Mouse (Mus musculus) limb, embryonic 13.5 days (tissue): Measurements from ENCODE around the gene Rtp1. TPM values are rescaled to one million over a fixed set of nuclear protein-coding genes. Genes with fewer than 3 reads are reported as not detected.

Source experiments
- ATAC-seq: fragments of 200-750 bp; cut with Nextera tagmentation; 2 replicates; pipeline ENCODE4 v1.8.0; 2017; ENCODE audit warnings: low read depth, moderate number of reproducible peaks, moderate TSS enrichment; ENCODE audit not compliant: low FRiP score
- H3K27ac ChIP-seq: fragments of 300-500 bp; sonication (generic); 2 replicates; pipeline ENCODE4 v1.5.1; 2015; ENCODE audit warnings: inconsistent platforms, mild to moderate bottlenecking, moderate library complexity
- H3K27me3 ChIP-seq: fragments of 300-500 bp; sonication (generic); 2 replicates; pipeline ENCODE4 v1.6.1; 2015; ENCODE audit warnings: mild to moderate bottlenecking, inconsistent platforms
- H3K36me3 ChIP-seq: fragments of 300-500 bp; sonication (generic); 2 replicates; pipeline ENCODE4 v1.6.1; 2015; ENCODE audit warnings: inconsistent platforms, mild to moderate bottlenecking, moderate library complexity
- H3K4me1 ChIP-seq: fragments of 300-500 bp; sonication (generic); 2 replicates; pipeline ENCODE4 v1.6.1; 2015; ENCODE audit warnings: inconsistent platforms
- H3K4me2 ChIP-seq: fragments of 300-500 bp; sonication (generic); replicated peaks from 2 replicates; pipeline ENCODE4 v1.6.1; 2015; ENCODE audit warnings: inconsistent platforms, mild to moderate bottlenecking, moderate library complexity
- H3K4me3 ChIP-seq: fragments of 300-500 bp; sonication (generic); 2 replicates; pipeline ENCODE4 v1.5.1; 2015; ENCODE audit warnings: moderate library complexity, mild to moderate bottlenecking, inconsistent platforms
- H3K9ac ChIP-seq: fragments of 300-500 bp; sonication (generic); 2 replicates; pipeline ENCODE4 v1.6.1; 2015; ENCODE audit warnings: mild to moderate bottlenecking, inconsistent platforms
- H3K9me3 ChIP-seq: fragments of 300-500 bp; sonication (generic); 2 replicates; pipeline ENCODE4 v1.6.1; 2016; ENCODE audit warnings: inconsistent platforms
- WGBS: fragments of 180-500 bp; shearing (Covaris S2); methylation state at CpG from one replicate; pipeline ENCODE4 v1.1.7; 2015; 5-methylcytosine and 5-hydroxymethylcytosine counted together
- polyA plus RNA-seq: library from polyadenylated mRNA; unstranded; fragments of >200 nt; fragmentation: Nextera tagmentation; extraction: Ambion mirVana; gene quantifications from 2 replicates; pipeline ENCODE4 v1.2.1, GENCODE M21; 2015

The Rtp1 gene
- polyA plus RNA-seq, 1 experiment from 2014 or later, result not detected

DNA sequence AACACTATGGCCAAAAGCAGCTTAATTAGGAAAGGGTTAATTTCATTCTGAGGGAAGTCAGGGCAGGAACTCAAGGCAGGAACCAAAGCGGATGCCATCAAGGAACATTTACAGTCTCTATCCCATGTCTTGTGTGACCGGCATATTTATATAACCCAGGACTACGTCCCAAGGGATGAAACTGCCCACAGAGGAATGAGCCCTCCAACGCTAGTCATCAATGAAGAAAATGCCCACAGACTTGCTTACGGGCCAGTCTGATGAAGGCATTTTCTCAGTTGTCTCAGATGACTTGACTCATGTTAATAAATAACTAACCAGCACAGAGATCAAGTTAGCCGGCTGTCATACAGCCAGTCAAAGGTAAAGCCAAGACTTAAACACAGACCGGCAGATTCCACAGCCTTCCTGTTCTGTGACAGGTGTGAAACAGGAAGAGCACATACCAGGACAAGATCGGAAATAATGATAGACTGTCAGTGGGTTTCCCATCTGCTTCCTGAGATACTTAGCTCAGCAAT is 9.3 kb upstream of the Rtp1 start:
- H3K4me1 ChIP-seq, result peaks cover 15% of the 10 kb centered on the region; the same call in 1 of the 2 replicates
- no peak overlapping the region for H3K4me2 ChIP-seq
- no peak overlapping the region for H3K4me3 ChIP-seq
- no peak overlapping the region for H3K9ac ChIP-seq
- 87% methylated on average over 8 of the region's 8 CpGs for WGBS
- no peak overlapping the region for H3K27ac ChIP-seq
- no peak for ATAC-seq
- H3K27me3 ChIP-seq, result 0 out of 2 replicates have a peak, but pooled peaks cover 3% of the 10 kb centered on the region
- H3K9me3 ChIP-seq, result no peaks in the 10 kb centered on the region
- H3K36me3 ChIP-seq, result no peaks in the 10 kb centered on the region

DNA sequence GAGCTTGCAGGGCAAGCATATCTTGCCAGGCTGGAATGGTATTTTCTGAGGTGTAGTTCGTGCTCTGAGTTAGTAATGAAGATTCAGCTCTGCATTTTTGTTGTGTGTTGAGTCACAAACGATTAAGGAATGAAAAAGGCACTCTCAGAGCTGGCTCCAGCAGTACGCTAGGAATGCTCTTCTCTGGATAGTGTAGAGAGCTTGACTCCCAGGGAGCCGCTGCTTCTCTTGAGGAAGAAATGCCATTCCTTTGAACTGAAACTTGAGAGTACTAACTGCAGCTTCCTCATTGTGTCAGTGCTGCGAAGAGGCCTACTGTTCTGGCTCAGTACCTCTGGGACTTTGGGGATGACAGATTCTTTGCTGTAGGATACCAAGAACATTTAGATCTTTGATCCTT is 5.1 kb upstream of the Rtp1 start:
- no peak for ATAC-seq
- Histone ChIP-seq H3K36me3 (no peaks in the 10 kb centered on the region), H3K9ac (no peak overlapping the region), H3K4me1 (no peaks in the 10 kb centered on the region), H3K9me3 (no peaks in the 10 kb centered on the region), H3K27ac (no peak overlapping the region), H3K27me3 (no peaks in the 10 kb centered on the region), H3K4me3 (no peak overlapping the region), H3K4me2 (no peak overlapping the region)
- 73% methylated on average over 5 of the region's 5 CpGs for WGBS

DNA sequence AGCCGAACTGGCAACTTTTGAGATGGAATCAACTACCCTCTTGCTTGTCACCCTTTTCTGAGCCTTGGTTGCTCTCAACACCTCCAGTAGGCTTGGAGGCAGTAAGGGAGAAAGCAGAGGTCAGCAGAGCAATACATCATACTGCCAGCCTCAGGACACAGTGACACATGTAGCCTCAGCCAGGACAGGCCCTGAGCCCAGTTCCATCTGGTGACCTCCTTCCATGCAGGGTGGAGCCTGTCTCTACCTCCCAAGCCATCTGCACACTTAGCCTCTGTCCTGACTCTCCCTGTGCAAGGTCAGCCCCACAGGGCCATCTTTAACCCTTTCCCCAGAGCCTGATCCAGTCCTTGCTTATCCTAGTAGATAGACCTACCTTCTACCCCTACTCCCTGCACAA is 1.2 kb upstream of the Rtp1 start:
- ATAC-seq, result no peak
- H3K27me3 ChIP-seq, result no peaks in the 10 kb centered on the region
- H3K9ac ChIP-seq, result no peak overlapping the region
- WGBS, result 86% methylated on average over 1 of the region's 1 CpGs
- H3K27ac ChIP-seq, result no peak overlapping the region
- no peaks in the 10 kb centered on the region for H3K36me3 ChIP-seq
- H3K4me3 ChIP-seq, result no peak overlapping the region
- no peaks in the 10 kb centered on the region for H3K4me1 ChIP-seq
- H3K9me3 ChIP-seq, result no peaks in the 10 kb centered on the region
- no peak overlapping the region for H3K4me2 ChIP-seq

DNA sequence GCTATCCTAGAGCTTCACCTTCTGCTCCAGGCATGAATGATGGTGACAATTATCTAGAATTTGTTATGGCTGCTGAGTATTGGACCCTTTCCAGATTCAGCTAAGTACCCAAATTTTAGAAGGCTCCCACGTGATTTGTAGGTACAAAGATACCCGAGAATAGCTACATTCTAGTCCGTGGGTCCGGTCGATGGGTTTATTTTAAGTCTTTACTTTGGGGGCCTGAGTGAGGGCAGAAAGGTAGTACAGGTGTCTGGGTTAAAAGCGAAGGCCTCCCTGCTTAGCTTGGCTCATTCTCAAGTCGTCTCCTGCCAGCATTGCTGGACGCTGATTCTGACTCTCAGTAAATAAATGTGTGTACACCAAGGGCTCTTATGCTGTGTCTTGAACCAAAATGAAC is 1.1 kb downstream of the Rtp1 start:
- H3K36me3 ChIP-seq, result no peaks in the 10 kb centered on the region
- H3K9me3 ChIP-seq, result no peaks in the 10 kb centered on the region
- H3K27ac ChIP-seq, result no peak overlapping the region
- no peaks in the 10 kb centered on the region for H3K27me3 ChIP-seq
- no peak overlapping the region for H3K9ac ChIP-seq
- WGBS, result 82% methylated on average over 8 of the region's 8 CpGs
- no peak overlapping the region for H3K4me2 ChIP-seq
- no peak overlapping the region for H3K4me3 ChIP-seq
- no peaks in the 10 kb centered on the region for H3K4me1 ChIP-seq
- ATAC-seq, result no peak

DNA sequence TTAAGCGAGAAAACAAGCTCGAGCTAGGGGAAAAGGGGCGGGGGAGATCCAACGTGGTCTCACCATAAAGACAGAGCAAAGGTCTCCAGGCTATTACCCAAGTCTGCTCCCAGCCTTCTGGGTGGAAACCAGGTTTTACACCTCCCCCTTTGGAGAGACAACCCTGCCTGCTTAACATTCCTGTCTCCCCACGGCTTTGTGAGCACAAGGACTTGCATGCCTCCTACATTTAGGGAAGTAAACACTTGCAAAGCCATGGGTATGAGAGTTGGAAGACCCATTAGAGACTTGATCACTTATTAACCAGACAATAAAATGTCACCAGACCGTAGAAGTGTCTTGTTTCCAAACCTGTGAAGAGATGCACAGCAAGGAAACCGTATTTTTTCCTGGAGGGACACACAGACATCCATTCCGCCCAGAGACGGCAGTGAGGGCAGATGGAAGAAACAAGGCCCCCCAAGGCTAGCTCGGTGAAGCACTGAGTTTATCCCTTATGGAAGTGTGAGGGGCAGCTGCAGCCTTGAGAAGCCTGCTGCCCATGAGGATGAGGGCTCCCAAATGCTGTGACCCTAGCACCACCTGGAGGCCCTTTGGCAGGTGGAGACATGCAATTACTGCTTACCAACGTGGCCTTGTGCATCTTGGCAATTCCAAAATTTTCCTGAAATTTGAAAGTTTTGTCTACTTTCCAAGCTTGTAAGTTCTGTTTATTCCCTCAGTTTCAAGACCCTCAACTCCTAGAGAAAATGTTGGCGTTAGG is 8.7 kb downstream of the Rtp1 start:
- H3K4me1 ChIP-seq, result no peaks in the 10 kb centered on the region
- WGBS, result 54% methylated on average over 12 of the region's 12 CpGs

DNA sequence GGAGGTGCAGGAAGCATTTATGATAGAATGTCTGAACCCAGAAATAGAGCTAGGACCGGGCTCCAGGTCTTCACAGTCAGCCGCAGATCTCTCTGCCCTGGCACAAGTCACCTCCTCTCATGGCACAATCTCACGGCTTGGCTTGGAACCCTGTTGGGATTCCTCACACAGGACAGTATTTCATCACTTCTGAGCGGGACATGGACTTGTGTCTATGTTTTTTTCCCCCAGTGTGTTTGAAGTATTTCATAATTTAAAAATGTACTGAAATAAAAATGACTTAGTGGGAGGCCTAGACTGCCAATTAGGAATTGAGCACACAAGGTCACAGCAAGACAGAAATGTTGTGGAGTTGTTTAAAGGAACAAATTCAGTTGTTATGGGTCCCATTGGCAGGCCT is 15.3 kb downstream of the Rtp1 start:
- H3K4me1 ChIP-seq, result no peaks in the 10 kb centered on the region
- H3K27ac ChIP-seq, result no peak overlapping the region
- no peak for ATAC-seq
- no peak overlapping the region for H3K9ac ChIP-seq
- H3K9me3 ChIP-seq, result no peaks in the 10 kb centered on the region
- WGBS, result 91% methylated on average over 4 of the region's 4 CpGs
- no peaks in the 10 kb centered on the region for H3K27me3 ChIP-seq
- no peak overlapping the region for H3K4me3 ChIP-seq
- no peaks in the 10 kb centered on the region for H3K36me3 ChIP-seq
- no peak overlapping the region for H3K4me2 ChIP-seq

More for the DNA sequence above, 8.7 kb downstream of the Rtp1 start:
- H3K27ac ChIP-seq, result no peak overlapping the region
- no peak overlapping the region for H3K9ac ChIP-seq
- H3K36me3 ChIP-seq, result no peaks in the 10 kb centered on the region
- no peak for ATAC-seq
- no peaks in the 10 kb centered on the region for H3K9me3 ChIP-seq
- H3K4me2 ChIP-seq, result no peak overlapping the region
- H3K27me3 ChIP-seq, result no peaks in the 10 kb centered on the region
- H3K4me3 ChIP-seq, result no peak overlapping the region

DNA sequence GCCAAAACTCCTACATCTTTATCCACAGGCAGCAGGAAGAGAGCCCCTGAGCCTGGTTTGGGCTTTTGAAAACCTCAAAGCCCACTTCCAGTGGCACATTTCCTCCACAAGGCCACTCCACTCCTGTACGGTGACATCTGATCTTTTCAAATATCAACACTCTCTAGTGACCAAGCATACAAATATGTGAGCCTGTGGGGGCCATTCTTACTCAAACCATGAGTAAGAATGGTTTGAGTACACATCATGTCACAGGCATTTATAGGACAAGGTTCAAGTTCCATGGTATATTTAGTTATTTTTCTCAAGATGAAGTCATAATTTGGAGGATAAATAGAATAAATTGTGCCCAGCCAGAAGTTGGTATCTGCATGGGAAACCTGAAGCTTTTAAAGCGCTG is 21.0 kb downstream of the Rtp1 start:
- H3K4me2 ChIP-seq, result no peak overlapping the region
- peaks cover 3% of the 10 kb centered on the region for H3K4me1 ChIP-seq
- H3K4me3 ChIP-seq, result no peak overlapping the region
- WGBS, result 87% methylated on average over 2 of the region's 2 CpGs
- H3K27ac ChIP-seq, result no peak overlapping the region
- 0 out of 2 replicates have a peak, but pooled peaks cover 4% of the 10 kb centered on the region for H3K27me3 ChIP-seq
- H3K9me3 ChIP-seq, result no peaks in the 10 kb centered on the region
- H3K9ac ChIP-seq, result no peak overlapping the region
- no peaks in the 10 kb centered on the region for H3K36me3 ChIP-seq
- ATAC-seq, result no peak

DNA sequence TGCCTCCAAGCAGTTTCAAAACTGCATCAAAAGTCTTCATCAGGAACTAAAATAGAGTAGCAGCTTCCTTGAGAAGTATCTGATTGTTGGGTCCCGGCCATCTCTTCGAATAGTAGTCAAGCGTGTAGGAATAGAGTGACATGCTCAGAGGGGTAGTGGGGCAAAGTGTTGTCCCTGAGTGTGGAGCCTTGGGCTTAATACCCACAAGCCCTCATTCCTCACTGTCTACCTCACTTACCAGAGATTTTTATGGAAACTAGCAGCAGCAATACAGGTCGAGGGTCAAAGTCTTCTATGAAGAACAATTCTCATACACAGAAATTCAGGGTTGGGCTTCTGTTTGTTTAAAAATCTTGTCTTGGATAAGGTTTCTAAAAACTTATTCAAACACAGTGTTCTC is 21.9 kb downstream of the Rtp1 start:
- no peak for ATAC-seq
- H3K27ac ChIP-seq, result no peak overlapping the region
- peaks cover 4% of the 10 kb centered on the region for H3K4me1 ChIP-seq
- H3K4me2 ChIP-seq, result no peak overlapping the region
- H3K4me3 ChIP-seq, result no peak overlapping the region
- WGBS, result 82% methylated on average over 4 of the region's 4 CpGs
- H3K9me3 ChIP-seq, result no peaks in the 10 kb centered on the region
- 0 out of 2 replicates have a peak, but pooled peaks cover 8% of the 10 kb centered on the region for H3K27me3 ChIP-seq
- H3K36me3 ChIP-seq, result no peaks in the 10 kb centered on the region
- H3K9ac ChIP-seq, result no peak overlapping the region

DNA sequence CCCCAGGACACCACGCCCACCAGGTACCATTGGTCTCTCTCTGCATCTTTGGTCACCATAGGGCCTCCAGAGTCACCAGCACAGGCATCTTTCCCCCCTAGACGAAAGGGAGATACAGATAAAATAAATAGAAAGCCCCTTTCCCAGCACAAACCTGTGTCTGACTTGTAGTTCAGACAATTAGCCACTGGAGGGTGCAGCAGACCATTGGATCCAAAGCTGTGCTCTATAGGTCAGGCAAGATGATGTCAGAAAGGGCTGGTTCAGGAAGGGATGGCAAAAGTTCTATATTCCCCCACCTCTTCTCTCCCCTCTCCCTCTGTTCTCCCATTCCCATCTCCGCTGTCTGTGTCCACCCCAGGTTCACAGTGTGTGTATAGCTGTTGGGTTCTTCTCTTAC is 23.5 kb downstream of the Rtp1 start:
- Histone ChIP-seq H3K27me3 (0 out of 2 replicates have a peak, but pooled peaks cover 8% of the 10 kb centered on the region), H3K4me2 (no peak overlapping the region), H3K27ac (no peak overlapping the region), H3K9ac (no peak overlapping the region), H3K9me3 (no peaks in the 10 kb centered on the region), H3K4me3 (no peak overlapping the region), H3K36me3 (no peaks in the 10 kb centered on the region), H3K4me1 (peaks cover 12% of the 10 kb centered on the region)
- WGBS, result 15% methylated on average over 3 of the region's 3 CpGs
- peak; percentile 75 for ATAC-seq

DNA sequence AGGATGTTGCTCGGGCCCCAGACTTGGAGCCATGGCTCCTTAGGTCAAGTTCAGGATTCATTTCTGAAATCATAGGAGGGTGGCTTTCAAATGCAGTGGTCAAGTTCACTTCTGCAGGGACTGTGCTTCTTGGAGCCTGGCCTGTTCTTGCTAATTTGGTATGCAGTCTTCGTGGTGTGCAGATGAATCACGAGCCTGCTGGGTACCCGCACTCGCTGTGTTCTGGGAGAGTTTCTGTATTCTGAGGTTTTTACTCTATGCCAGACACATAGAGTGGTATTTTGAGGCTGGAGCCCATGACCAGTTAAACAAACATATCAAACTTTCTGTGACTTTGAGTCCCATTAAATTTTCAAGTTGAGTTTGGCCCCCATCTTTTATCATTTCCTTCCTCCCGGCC is 25.4 kb downstream of the Rtp1 start:
- H3K9ac ChIP-seq, result no peak overlapping the region
- ATAC-seq, result no peak
- no peak overlapping the region for H3K4me3 ChIP-seq
- no peaks in the 10 kb centered on the region for H3K9me3 ChIP-seq
- no peaks in the 10 kb centered on the region for H3K36me3 ChIP-seq
- no peak overlapping the region for H3K4me2 ChIP-seq
- peaks cover 24% of the 10 kb centered on the region for H3K4me1 ChIP-seq
- 53% methylated on average over 6 of the region's 6 CpGs for WGBS
- no peak overlapping the region for H3K27ac ChIP-seq
- H3K27me3 ChIP-seq, result 0 out of 2 replicates have a peak, but pooled peaks cover 14% of the 10 kb centered on the region

DNA sequence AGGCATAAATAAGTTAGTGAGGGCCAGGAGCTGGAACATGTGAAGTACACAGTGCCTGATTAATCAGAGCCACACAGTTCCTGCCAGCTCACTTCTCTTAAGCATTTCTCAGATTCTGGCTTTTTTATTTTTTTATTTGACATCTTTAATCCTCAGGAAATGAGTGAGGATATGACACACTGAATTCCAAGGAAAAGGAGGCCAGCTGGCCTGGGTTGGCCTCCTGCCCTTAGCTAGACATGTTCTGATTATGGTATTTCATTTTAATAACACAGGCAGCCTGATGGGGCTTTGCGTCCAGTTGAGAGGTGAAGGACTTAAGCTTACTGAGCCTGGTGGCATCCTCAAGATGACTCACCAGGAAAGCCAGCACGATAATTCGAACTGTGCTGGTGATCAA is 27.6 kb downstream of the Rtp1 start:
- Histone ChIP-seq H3K4me2 (no peak overlapping the region), H3K36me3 (no peaks in the 10 kb centered on the region), H3K9me3 (no peaks in the 10 kb centered on the region), H3K4me3 (no peak overlapping the region), H3K27me3 (0 out of 2 replicates have a peak, but pooled peaks cover 14% of the 10 kb centered on the region), H3K27ac (no peak overlapping the region), H3K9ac (no peak overlapping the region), H3K4me1 (peaks cover 30% of the 10 kb centered on the region)
- ATAC-seq, result no peak
- WGBS, result 69% methylated on average over 3 of the region's 3 CpGs

DNA sequence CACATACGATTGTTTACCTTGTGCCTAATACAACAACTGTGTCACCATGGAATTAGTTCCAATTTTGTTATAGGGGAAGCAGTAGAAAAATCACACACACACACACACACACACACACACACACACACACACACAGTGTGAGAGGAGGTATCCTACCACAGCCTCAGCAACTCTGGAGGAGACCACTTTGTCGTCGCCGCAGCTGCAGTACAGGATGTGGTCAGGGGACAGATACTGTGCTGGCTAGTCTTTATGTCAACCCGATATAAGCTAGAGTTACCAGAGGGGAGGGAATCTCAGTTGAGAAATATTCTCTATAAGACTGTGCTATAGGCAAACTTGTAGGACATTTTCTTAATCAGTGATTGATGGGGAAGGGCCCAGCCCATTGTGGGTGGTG is 28.4 kb downstream of the Rtp1 start:
- Histone ChIP-seq H3K4me3 (no peak overlapping the region), H3K27ac (no peak overlapping the region), H3K9me3 (no peaks in the 10 kb centered on the region), H3K36me3 (no peaks in the 10 kb centered on the region), H3K27me3 (0 out of 2 replicates have a peak, but pooled peaks cover 14% of the 10 kb centered on the region), H3K9ac (no peak overlapping the region), H3K4me2 (no peak overlapping the region), H3K4me1 (peaks cover 30% of the 10 kb centered on the region)
- no peak for ATAC-seq
- 93% methylated on average over 5 of the region's 5 CpGs for WGBS
